Mouse (Mus musculus): ENCODE measurements at regions not wholly inside any gene's neighbourhood (a gene's known extent, or its start where the extent isn't known, plus 50 kb on each side); places are given as distances from the start of the nearest gene placed in this dataset.

DNA sequence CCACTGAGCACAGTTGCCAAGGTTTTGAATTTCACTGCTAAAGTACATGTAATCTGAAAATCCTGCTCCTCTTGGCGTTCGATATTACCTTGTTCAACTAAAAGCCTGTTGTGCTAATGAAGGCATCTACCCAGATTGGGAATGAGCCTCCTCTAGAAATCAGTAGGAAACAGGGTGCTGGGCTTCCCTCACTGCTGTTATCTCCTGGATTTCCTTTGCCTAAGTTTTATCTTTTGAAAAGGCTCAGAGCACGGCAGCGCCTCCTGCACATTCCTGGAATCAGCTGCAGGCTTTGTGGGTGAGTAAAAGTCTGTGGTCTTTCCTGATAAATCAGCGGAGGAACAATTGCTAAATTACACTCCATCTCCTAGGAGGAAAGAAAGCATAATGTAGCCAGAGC, 469.9 kb upstream of the 2610301B20Rik start:
- TF ChIP-seq POLR2A (IDR thresholded peaks at IDR 0.05; ENCODE audit: low read depth, low read length) (no peak), CTCF (IDR thresholded peaks at IDR 0.05; ENCODE audit: extremely low read depth, insufficient read length, insufficient replicate concordance, low read depth, low read length) (no peak)
